Mouse (Mus musculus) spleen, adult 2 months (tissue): ENCODE results near the gene Akr1c13.

ENCODE experiments used
- CTCF ChIP-seq: fragments of 200-500 bp; IDR thresholded peaks from 2 replicates; pipeline ENCODE4 v1.5.1; 2011; ENCODE audit warnings: mild to moderate bottlenecking, inconsistent platforms; ENCODE audit not compliant: insufficient read depth, insufficient read length, insufficient replicate concordance; ENCODE audit errors: extremely low read depth
- POLR2A ChIP-seq: fragments of 200-500 bp; IDR thresholded peaks from 2 replicates; pipeline ENCODE4 v1.6.1; 2011; ENCODE audit warnings: low read depth, low read length, inconsistent platforms

DNA sequence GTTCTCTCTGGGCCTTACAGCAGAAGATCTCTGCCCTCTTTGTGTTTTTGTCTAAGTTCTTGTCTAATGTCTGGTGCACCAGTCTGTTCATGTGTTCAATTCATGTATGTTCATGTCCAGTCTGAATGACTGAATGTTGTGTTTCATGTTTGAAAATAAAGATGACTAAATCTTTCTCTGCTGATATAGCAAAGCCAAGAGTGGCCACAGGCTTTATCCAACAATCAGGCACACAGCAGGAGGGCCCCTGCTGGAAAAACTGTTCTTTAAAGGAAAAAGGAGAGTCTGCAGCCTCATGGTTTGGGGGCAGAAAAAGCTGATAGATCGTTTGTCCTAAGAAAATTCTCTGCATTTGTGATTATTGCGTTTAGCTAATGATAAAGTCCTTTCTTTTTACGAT lies 21.4 kb downstream of the Akr1c13 start:
- TF ChIP-seq CTCF (no peak), POLR2A (no peak)
